Mouse (Mus musculus) heart, postnatal 4 days (tissue): ENCODE measurements around the gene Gm14295. TPM values are rescaled to one million over a fixed set of nuclear protein-coding genes. Genes with fewer than 3 reads are reported as not detected.
"Not testable (repeated sequence)": the region's sequence is repeated elsewhere in the genome, so short reads cannot be mapped to it uniquely, and the experiment has no call there.

Source experiments
- DNase-seq: peaks from one replicate; pipeline ENCODE4 v3.0.0; 2021
- total RNA-seq, 2 experiments: library from RNA; stranded (reverse); gene quantifications; 2 replicates each; pipeline ENCODE4 v1.2.3; 2021

The Gm14295 gene
- total RNA-seq = 1 to 10 TPM; 7.1 to 9.7 TPM

DNA sequence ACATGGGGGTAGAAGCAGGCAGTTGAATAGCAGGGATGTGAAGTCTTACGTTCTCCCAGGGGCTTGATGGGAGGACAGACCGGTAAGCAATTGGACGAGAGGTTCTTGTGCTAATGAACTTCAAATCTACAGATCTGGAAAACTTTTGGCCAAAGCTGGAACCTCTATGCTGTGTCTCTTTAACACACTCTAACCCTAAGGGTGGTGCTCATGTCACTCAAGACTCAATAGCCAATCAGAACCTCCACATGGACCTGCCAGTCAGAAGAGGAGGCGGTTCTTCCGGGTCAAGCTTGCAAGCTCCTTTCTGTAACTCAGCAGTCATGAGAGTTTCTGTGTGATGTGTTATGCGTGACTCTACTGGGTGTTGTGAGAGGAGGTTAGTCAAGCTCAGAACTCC lies at the start of gene Gm14295:
TSS of gene Gm14295 (plus strand) at position 301 of the 400 bp plus-strand sequence.
- DNase-seq = not testable (repeated sequence)

DNA sequence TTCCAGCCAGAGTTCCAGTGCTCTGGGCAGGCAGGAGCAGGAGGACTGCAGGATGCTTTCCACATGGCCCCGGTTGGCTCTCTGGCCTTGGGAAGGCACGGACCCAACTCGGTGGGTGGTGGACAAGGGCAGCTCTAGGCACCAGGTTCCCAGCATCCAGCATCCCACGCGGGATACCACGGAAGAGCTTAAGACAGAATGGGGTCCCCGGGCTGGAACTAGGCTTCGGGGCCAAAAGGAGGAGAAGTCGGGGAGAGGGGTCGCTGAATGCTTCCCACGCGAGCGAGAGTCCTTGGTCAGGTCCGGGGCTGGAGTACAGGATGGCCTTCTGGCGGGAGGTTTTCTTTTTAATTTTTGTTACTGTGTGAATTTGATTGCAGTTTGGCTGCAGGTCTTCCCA lies 373 bp downstream of the Gm14295 start:
- not testable (repeated sequence) for DNase-seq

DNA sequence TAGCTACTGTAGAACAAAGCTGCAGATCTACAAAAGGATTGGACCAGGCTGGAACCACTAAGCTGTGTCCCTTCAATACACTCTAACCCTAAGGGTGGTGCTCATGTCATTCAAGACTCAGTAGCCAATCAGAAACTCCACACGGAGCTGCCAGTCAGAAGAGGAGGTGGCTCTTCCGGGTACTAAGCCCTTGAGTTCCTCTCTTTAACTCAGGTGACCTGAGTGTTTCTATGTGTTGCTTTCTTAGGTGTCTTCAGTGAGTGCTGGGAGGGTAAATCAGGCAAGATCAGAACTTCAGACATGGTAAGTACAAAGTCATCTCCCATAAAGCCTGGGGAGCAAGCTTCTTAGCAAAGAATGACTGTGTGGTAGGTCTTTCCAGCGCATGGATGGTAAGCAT lies 32.4 kb downstream of the Gm14295 start, which contains the start of gene Gm14408:
TSS of gene Gm14408 (plus strand) at position 301 of the 400 bp plus-strand sequence.
- DNase-seq = not testable (repeated sequence)

Other genes with a start within 250 kb of the Gm14295 start
- gene Gm14308, start 162.3 kb upstream of the Gm14295 start, total RNA-seq = 1 to 10 TPM; 1.8 to 3.2 TPM
- 1 to 10 TPM; 8.3 to 8.7 TPM for gene Zfp973, start 128.1 kb upstream of the Gm14295 start, total RNA-seq
- gene Gm14305, start 90.3 kb upstream of the Gm14295 start, total RNA-seq = 1 to 10 TPM; 5.9 to 7.1 TPM
- gene Gm14408, start 32.5 kb downstream of the Gm14295 start, total RNA-seq = not detected
- 1 to 10 TPM; 3.5 to 4.7 TPM for gene Gm14296, start 129.2 kb downstream of the Gm14295 start, total RNA-seq
- gene Gm14419, start 202.3 kb downstream of the Gm14295 start, total RNA-seq = 10 to 100 TPM; 32.6 to 33.0 TPM